Mouse (Mus musculus): Measurements from ENCODE around the gene Cntnap5c. TPM values are rescaled to one million over a fixed set of nuclear protein-coding genes. Genes with fewer than 3 reads are reported as not detected.

Cntnap5c gene
- polyA plus RNA-seq, 1 experiment = not detected

DNA sequence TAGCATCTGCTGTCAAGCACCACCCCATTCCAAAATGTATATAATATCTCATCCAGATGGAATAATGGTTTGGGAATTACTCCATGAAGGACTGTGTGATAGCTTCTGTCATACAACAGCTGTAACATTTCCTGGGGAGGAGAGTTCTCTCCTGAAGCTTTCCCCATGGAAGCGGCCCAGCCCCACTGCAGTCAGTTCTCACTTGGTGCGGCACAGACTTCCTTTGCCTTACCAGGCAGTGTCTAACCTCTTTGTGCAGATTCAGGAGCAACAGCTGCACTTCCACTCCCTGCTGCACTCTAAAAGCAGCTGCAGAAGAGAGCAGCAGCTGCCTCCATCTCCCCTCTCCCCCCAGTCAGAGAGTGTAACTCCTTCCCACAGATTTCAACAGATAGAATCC lies 271.8 kb downstream of the Cntnap5c start:
- Histone ChIP-seq H3K27me3 (ENCODE audit: control insufficient read depth, insufficient read depth, insufficient read length) (no peaks in the 10 kb centered on the region), H3K79me3 (ENCODE audit: low read depth) (no peaks in the 10 kb centered on the region), H3K36me3 (ENCODE audit: control insufficient read depth, insufficient read depth) (no peaks in the 10 kb centered on the region), H3ac (ENCODE audit: control insufficient read depth, insufficient read length, low read depth) (no peak overlapping the region), H3K79me2 (ENCODE audit: control insufficient read depth, insufficient read depth) (no peaks in the 10 kb centered on the region), H3K4me3 (ENCODE audit: insufficient read depth, poor library complexity, severe bottlenecking) (no peak overlapping the region)
- TF ChIP-seq MAX (IDR thresholded peaks at IDR 0.05) (no peak), FOSL1 (IDR thresholded peaks at IDR 0.05; ENCODE audit: insufficient read depth, low read length, poor library complexity, severe bottlenecking) (no peak), CEBPB (IDR thresholded peaks at IDR 0.05; ENCODE audit: low read depth) (no peak), MYOG (IDR thresholded peaks at IDR 0.05; ENCODE audit: control insufficient read depth, extremely low read depth, insufficient read length) (no peak)

GRCm38 (mm10) chr17:58045149-58045548 lies 275.8 kb downstream of the Cntnap5c start:
- no peaks in the 10 kb centered on the region for H3K79me3 ChIP-seq (ENCODE audit: low read depth)
- H3ac ChIP-seq (ENCODE audit: control insufficient read depth, insufficient read length, low read depth) = no peak overlapping the region
- H3K79me2 ChIP-seq (ENCODE audit: control insufficient read depth, insufficient read depth) = no peaks in the 10 kb centered on the region
- H3K27me3 ChIP-seq (ENCODE audit: control insufficient read depth, insufficient read depth, insufficient read length) = no peaks in the 10 kb centered on the region
- H3K36me3 ChIP-seq (ENCODE audit: control insufficient read depth, insufficient read depth) = no peaks in the 10 kb centered on the region
- TF ChIP-seq CTCF (IDR thresholded peaks at IDR 0.05; ENCODE audit: control insufficient read depth, insufficient read depth, insufficient read length) (no peak), USF1 (IDR thresholded peaks at IDR 0.05; ENCODE audit: low read depth) (no peak), FOSL1 (IDR thresholded peaks at IDR 0.05; ENCODE audit: insufficient read depth, low read length, poor library complexity, severe bottlenecking) (no peak), CEBPB (IDR thresholded peaks at IDR 0.05; ENCODE audit: low read depth) (no peak), MYOD1 (IDR thresholded peaks at IDR 0.05; ENCODE audit: control insufficient read depth, insufficient read length, low read depth) (no peak), MAX (IDR thresholded peaks at IDR 0.05) (no peak), MYOG (IDR thresholded peaks at IDR 0.05; ENCODE audit: control insufficient read depth, extremely low read depth, insufficient read length) (no peak)
- H3K4me3 ChIP-seq (ENCODE audit: insufficient read depth, poor library complexity, severe bottlenecking) = no peak overlapping the region

DNA sequence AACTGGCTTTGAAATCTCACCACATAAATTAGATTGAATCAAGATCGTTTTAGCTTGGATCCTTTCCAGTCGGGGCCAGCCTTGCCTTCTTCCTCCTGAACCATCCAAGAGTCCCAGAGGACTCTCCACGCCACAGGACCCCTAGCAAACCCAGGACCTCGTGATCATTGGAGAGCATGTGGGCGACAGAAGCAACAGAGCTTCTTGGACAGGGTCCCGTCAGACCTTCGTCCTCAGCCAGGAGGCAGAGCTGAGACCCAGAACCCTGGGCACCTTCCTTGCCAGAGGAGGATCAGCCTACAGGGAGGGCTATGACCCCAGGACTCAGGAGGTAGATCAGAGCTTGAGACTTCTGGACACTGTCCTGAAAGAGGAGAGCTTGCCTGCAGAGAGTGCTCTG lies 300.5 kb downstream of the Cntnap5c start:
- no peaks in the 10 kb centered on the region for H3K27me3 ChIP-seq (ENCODE audit: control insufficient read depth, insufficient read depth, insufficient read length)
- no peaks in the 10 kb centered on the region for H3K79me2 ChIP-seq (ENCODE audit: control insufficient read depth, insufficient read depth)
- TF ChIP-seq CTCF (IDR thresholded peaks at IDR 0.05; ENCODE audit: control insufficient read depth, insufficient read depth, insufficient read length) = no peak
- TF ChIP-seq MYOG (IDR thresholded peaks at IDR 0.05; ENCODE audit: control insufficient read depth, extremely low read depth, insufficient read length) = no peak
- no peak for TF ChIP-seq MAX (IDR thresholded peaks at IDR 0.05)
- no peak for TF ChIP-seq CEBPB (IDR thresholded peaks at IDR 0.05; ENCODE audit: low read depth)
- no peak for TF ChIP-seq FOSL1 (IDR thresholded peaks at IDR 0.05; ENCODE audit: insufficient read depth, low read length, poor library complexity, severe bottlenecking)
- no peak for TF ChIP-seq USF1 (IDR thresholded peaks at IDR 0.05; ENCODE audit: low read depth)
- H3K4me3 ChIP-seq (ENCODE audit: insufficient read depth, poor library complexity, severe bottlenecking) = no peak overlapping the region
- no peaks in the 10 kb centered on the region for H3K36me3 ChIP-seq (ENCODE audit: control insufficient read depth, insufficient read depth)
- H3K79me3 ChIP-seq (ENCODE audit: low read depth) = no peaks in the 10 kb centered on the region
- no peak overlapping the region for H3ac ChIP-seq (ENCODE audit: control insufficient read depth, insufficient read length, low read depth)

- Histone ChIP-seq H3K36me3 (ENCODE audit: control insufficient read depth, insufficient read depth) (no peaks in the 10 kb centered on the region), H3ac (ENCODE audit: control insufficient read depth, insufficient read length, low read depth) (no peak overlapping the region), H3K79me3 (ENCODE audit: low read depth) (no peaks in the 10 kb centered on the region), H3K27me3 (ENCODE audit: control insufficient read depth, insufficient read depth, insufficient read length) (no peaks in the 10 kb centered on the region), H3K79me2 (ENCODE audit: control insufficient read depth, insufficient read depth) (no peaks in the 10 kb centered on the region), H3K4me3 (ENCODE audit: insufficient read depth, poor library complexity, severe bottlenecking) (no peak overlapping the region)
- TF ChIP-seq MAX (IDR thresholded peaks at IDR 0.05) (no peak), FOSL1 (IDR thresholded peaks at IDR 0.05; ENCODE audit: insufficient read depth, low read length, poor library complexity, severe bottlenecking) (no peak), MYOG (IDR thresholded peaks at IDR 0.05; ENCODE audit: control insufficient read depth, extremely low read depth, insufficient read length) (no peak), CEBPB (IDR thresholded peaks at IDR 0.05; ENCODE audit: low read depth) (no peak), CTCF (IDR thresholded peaks at IDR 0.05; ENCODE audit: control insufficient read depth, insufficient read depth, insufficient read length) (no peak), MYOD1 (IDR thresholded peaks at IDR 0.05; ENCODE audit: control insufficient read depth, insufficient read length, low read depth) (no peak), USF1 (IDR thresholded peaks at IDR 0.05; ENCODE audit: low read depth) (no peak)
Observed at GRCm38 (mm10) chr17:58082676-58083075, 313.3 kb downstream of the Cntnap5c start.

DNA sequence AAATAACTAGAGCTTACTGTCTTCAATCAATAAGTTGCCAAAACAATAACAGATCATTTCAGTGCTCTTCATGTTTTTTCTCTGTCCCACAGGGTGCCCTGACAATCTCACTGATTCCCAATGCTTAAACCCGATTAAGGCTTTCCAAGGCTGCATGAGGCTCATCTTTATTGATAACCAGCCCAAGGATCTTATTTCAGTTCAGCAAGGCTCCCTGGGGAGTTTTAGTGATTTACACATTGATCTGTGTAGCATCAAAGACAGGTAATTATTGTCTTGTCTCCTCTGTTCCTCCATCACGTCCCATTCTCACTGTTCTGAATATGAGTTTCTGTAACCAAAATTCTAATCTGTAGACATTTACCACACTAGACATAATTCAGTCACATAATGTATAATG lies 335.1 kb downstream of the Cntnap5c start:
- H3K4me3 ChIP-seq (ENCODE audit: insufficient read depth, poor library complexity, severe bottlenecking) = no peak overlapping the region
- H3K36me3 ChIP-seq (ENCODE audit: control insufficient read depth, insufficient read depth) = no peaks in the 10 kb centered on the region
- no peaks in the 10 kb centered on the region for H3K79me2 ChIP-seq (ENCODE audit: control insufficient read depth, insufficient read depth)
- H3K79me3 ChIP-seq (ENCODE audit: low read depth) = no peaks in the 10 kb centered on the region
- H3ac ChIP-seq (ENCODE audit: control insufficient read depth, insufficient read length, low read depth) = no peak overlapping the region
- H3K27me3 ChIP-seq (ENCODE audit: control insufficient read depth, insufficient read depth, insufficient read length) = no peaks in the 10 kb centered on the region
- TF ChIP-seq MYOD1 (IDR thresholded peaks at IDR 0.05; ENCODE audit: control insufficient read depth, insufficient read length, low read depth) = no peak
- TF ChIP-seq CEBPB (IDR thresholded peaks at IDR 0.05; ENCODE audit: low read depth) = no peak

- TF ChIP-seq USF1 (IDR thresholded peaks at IDR 0.05; ENCODE audit: low read depth) = no peak
- no peak for TF ChIP-seq CTCF (IDR thresholded peaks at IDR 0.05; ENCODE audit: control insufficient read depth, insufficient read depth, insufficient read length)
- TF ChIP-seq CEBPB (IDR thresholded peaks at IDR 0.05; ENCODE audit: low read depth) = no peak
- no peak for TF ChIP-seq MYOG (IDR thresholded peaks at IDR 0.05; ENCODE audit: control insufficient read depth, extremely low read depth, insufficient read length)
- TF ChIP-seq MYOD1 (IDR thresholded peaks at IDR 0.05; ENCODE audit: control insufficient read depth, insufficient read length, low read depth) = no peak
- no peak for TF ChIP-seq FOSL1 (IDR thresholded peaks at IDR 0.05; ENCODE audit: insufficient read depth, low read length, poor library complexity, severe bottlenecking)
- TF ChIP-seq MAX (IDR thresholded peaks at IDR 0.05) = no peak
Observed at GRCm38 (mm10) chr17:58107901-58108300, 338.5 kb downstream of the Cntnap5c start.

More at GRCm38 (mm10) chr17:58107901-58108300, 338.5 kb downstream of the Cntnap5c start:
- Histone ChIP-seq H3K27me3 (ENCODE audit: control insufficient read depth, insufficient read depth, insufficient read length) (no peaks in the 10 kb centered on the region), H3K36me3 (ENCODE audit: control insufficient read depth, insufficient read depth) (no peaks in the 10 kb centered on the region), H3K79me3 (ENCODE audit: low read depth) (no peaks in the 10 kb centered on the region), H3ac (ENCODE audit: control insufficient read depth, insufficient read length, low read depth) (no peak overlapping the region), H3K4me3 (ENCODE audit: insufficient read depth, poor library complexity, severe bottlenecking) (no peak overlapping the region), H3K79me2 (ENCODE audit: control insufficient read depth, insufficient read depth) (no peaks in the 10 kb centered on the region)

All from C2C12 (cell line).